Mouse (Mus musculus): ENCODE data around the gene Eme1.
"Not testable (repeated sequence)": the region's sequence is repeated elsewhere in the genome, so short reads cannot be mapped to it uniquely, and the experiment has no call there.

DNA sequence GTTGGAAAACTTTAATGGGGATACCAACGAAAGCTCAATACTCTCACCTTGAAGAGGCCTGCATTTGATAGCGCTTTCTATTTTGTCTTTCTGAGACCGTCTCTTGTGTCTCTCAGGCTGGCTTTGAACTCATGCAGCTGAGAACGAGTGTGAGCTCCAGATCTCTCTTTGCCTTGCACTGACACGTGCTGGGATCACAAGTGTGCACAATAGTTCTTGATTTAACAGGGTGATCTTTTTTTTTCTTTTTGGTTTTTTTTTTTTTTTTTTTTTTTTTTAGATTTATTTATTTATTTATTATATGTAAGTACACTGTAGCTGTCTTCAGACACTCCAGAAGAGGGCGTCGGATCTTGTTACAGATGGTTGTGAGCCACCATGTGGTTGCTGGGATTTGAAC lies 2.5 kb downstream of the Eme1 start:
- not testable (repeated sequence) for TF ChIP-seq CTCF (IDR thresholded peaks at IDR 0.05; ENCODE audit: low read depth, low read length); POLR2A (IDR thresholded peaks at IDR 0.05; ENCODE audit: borderline replicate concordance, low read depth, low read length)
